Mouse (Mus musculus): ENCODE results near the gene Abcg5.

DNA sequence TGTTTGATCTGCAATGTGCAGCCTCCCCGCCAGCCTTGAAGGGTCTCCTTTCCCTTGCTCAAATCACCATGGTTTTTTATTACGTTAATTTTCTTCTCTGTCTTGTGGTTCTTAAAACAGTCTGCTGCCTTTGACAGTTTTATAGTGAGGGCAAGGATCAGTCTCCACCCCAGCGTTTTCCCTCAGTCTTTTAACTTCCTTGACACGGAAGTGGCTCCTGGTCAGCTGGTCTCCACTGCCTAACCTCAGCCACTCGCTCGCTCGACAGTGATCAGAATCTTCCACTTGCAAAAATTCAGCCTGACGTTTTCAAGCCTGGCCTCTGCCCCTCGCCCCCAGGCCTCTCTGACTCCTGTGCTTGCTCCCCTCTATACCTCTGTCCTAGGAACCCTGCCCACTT lies 17.1 kb downstream of the Abcg5 start:
- TF ChIP-seq POLR2A (IDR thresholded peaks at IDR 0.05; ENCODE audit: control insufficient read depth in 1 of 2, insufficient read depth in 1 of 2, low read depth in 1 of 2, low read length in 2 of 2, poor library complexity in 1 of 2) (no peak), EP300 (IDR thresholded peaks at IDR 0.05; ENCODE audit: low read depth in 1 of 2, low read length in 2 of 2) (no peak), USF2 (IDR thresholded peaks at IDR 0.05; ENCODE audit: borderline replicate concordance in 1 of 2, insufficient read depth in 1 of 2, low read depth in 1 of 2, low read length in 2 of 2) (no peak), GATA1 (IDR thresholded peaks at IDR 0.05; ENCODE audit: low read depth, low read length) (no peak), CTCF (IDR thresholded peaks at IDR 0.05 in 2 of 3, conservative IDR thresholded peaks at IDR 0.05 in 1 of 3; ENCODE audit: control insufficient read depth in 1 of 3, insufficient read depth in 1 of 3, low read depth in 2 of 3, low read length in 3 of 3, poor library complexity in 1 of 3, severe bottlenecking in 1 of 3) (no peak)

Data from MEL (cell line).